Mouse (Mus musculus) lung, postnatal 4 days (tissue): ENCODE results near the gene Fam89b.
"Not testable (repeated sequence)": the region's sequence is repeated elsewhere in the genome, so short reads cannot be mapped to it uniquely, and the experiment has no call there.

Experiments used
- DNase-seq, 2 experiments: peaks; one replicate each; pipeline ENCODE4 v3.0.0; 2021

Gene Fam89b

GRCm38 (mm10) chr19:5710581-5710980, 18.9 kb downstream of the Fam89b start:
- peak in 1 of 2 experiments; percentile 21 for DNase-seq

- no peak for DNase-seq
Observed at GRCm38 (mm10) chr19:5710068-5710467, 19.4 kb downstream of the Fam89b start.

GRCm38 (mm10) chr19:5704801-5705571, 24.5 kb downstream of the Fam89b start:
- DNase-seq: peak; percentile 65 to 75

GRCm38 (mm10) chr19:5704163-5704800, 25.2 kb downstream of the Fam89b start, which contains the start of gene Kcnk7:
Gene Kcnk7 (plus strand): TSS chr19:5704367.
- peak; percentile 57 to 74 for DNase-seq

- DNase-seq: no peak
Observed at GRCm38 (mm10) chr19:5695849-5696462, 33.5 kb downstream of the Fam89b start.

GRCm38 (mm10) chr19:5693801-5694200, 35.7 kb downstream of the Fam89b start:
- DNase-seq: no peak

- DNase-seq: peak in 1 of 2 experiments; percentile 32
Observed at GRCm38 (mm10) chr19:5692913-5693396, 36.5 kb downstream of the Fam89b start.

GRCm38 (mm10) chr19:5692086-5692912, 37.2 kb downstream of the Fam89b start:
- peak; percentile 78 to 90 for DNase-seq

- DNase-seq: peak in 1 of 2 experiments; percentile 26
Observed at GRCm38 (mm10) chr19:5691601-5692000, 37.9 kb downstream of the Fam89b start.

- no peak for DNase-seq
Observed at GRCm38 (mm10) chr19:5690343-5690735, 39.1 kb downstream of the Fam89b start.

- DNase-seq: peak; percentile 92 to 94
Observed at GRCm38 (mm10) chr19:5689565-5690342, 39.7 kb downstream of the Fam89b start.

GRCm38 (mm10) chr19:5689088-5689428, 40.4 kb downstream of the Fam89b start:
- DNase-seq: peak in 1 of 2 experiments; percentile 17

- peak; percentile 98 to 99 for DNase-seq
Observed at GRCm38 (mm10) chr19:5688200-5689087, 41.0 kb downstream of the Fam89b start, which contains the start of the genes Map3k11 and Pcnx3. Gene Map3k11 (plus strand): TSS chr19:5688742. Gene Pcnx3 (minus strand): TSS chr19:5688908.

- DNase-seq: no peak
Observed at GRCm38 (mm10) chr19:5687738-5688137, 41.7 kb downstream of the Fam89b start.

GRCm38 (mm10) chr19:5686954-5687353, 42.5 kb downstream of the Fam89b start:
- not testable (repeated sequence) for DNase-seq

GRCm38 (mm10) chr19:5686437-5686836, 43.0 kb downstream of the Fam89b start:
- DNase-seq: no peak

GRCm38 (mm10) chr19:5685861-5686260, 43.6 kb downstream of the Fam89b start:
- DNase-seq: no peak

GRCm38 (mm10) chr19:5685431-5685830, 44.0 kb downstream of the Fam89b start:
- no peak for DNase-seq

GRCm38 (mm10) chr19:5684985-5685384, 44.5 kb downstream of the Fam89b start:
- no peak for DNase-seq

GRCm38 (mm10) chr19:5684236-5684635, 45.2 kb downstream of the Fam89b start:
- no peak for DNase-seq

- no peak for DNase-seq
Observed at GRCm38 (mm10) chr19:5680432-5680831, 49.0 kb downstream of the Fam89b start.
